Mouse (Mus musculus) forebrain, postnatal 0 days (tissue): ENCODE data around the gene Sept6. TPM values are rescaled to one million over a fixed set of nuclear protein-coding genes. Genes with fewer than 3 reads are reported as not detected.

Experiments
- ATAC-seq: fragments of 200-750 bp; cut with Nextera tagmentation; 2 replicates; pipeline ENCODE4 v1.8.0; 2017; ENCODE audit warnings: mild to moderate bottlenecking, moderate library complexity
- DNase-seq: peaks from one replicate; pipeline ENCODE4 v3.0.0-alpha.2; 2015
- H3K27ac ChIP-seq: fragments of 300-500 bp; sonication (generic); 2 replicates; pipeline ENCODE4 v1.5.1; 2014; ENCODE audit warnings: low read depth, mild to moderate bottlenecking, antibody characterized with exemption, low read length, moderate library complexity, mixed read lengths
- H3K27me3 ChIP-seq: fragments of 300-500 bp; sonication (generic); 2 replicates; pipeline ENCODE4 v1.6.1; 2014; ENCODE audit warnings: mild to moderate bottlenecking, low read length, mixed read lengths; ENCODE audit not compliant: insufficient read depth
- H3K36me3 ChIP-seq: fragments of 300-500 bp; sonication (generic); 2 replicates; pipeline ENCODE4 v1.6.1; 2014; ENCODE audit warnings: mild to moderate bottlenecking, moderate library complexity; ENCODE audit not compliant: insufficient read depth
- H3K4me1 ChIP-seq: fragments of 300-500 bp; sonication (generic); 2 replicates; pipeline ENCODE4 v1.6.1; 2014; ENCODE audit warnings: antibody characterized with exemption; ENCODE audit not compliant: insufficient read depth
- H3K4me2 ChIP-seq: fragments of 300-500 bp; sonication (generic); 2 replicates; pipeline ENCODE4 v1.6.1; 2014; ENCODE audit warnings: low read depth, mild to moderate bottlenecking, moderate library complexity
- H3K4me3 ChIP-seq: fragments of 300-500 bp; sonication (generic); 2 replicates; pipeline ENCODE4 v1.5.1; 2014; ENCODE audit warnings: low read depth, low read length, mixed read lengths
- H3K9ac ChIP-seq: fragments of 300-500 bp; sonication (generic); 2 replicates; pipeline ENCODE4 v1.6.1; 2014; ENCODE audit warnings: mild to moderate bottlenecking
- H3K9me3 ChIP-seq: fragments of 300-500 bp; sonication (generic); 2 replicates; pipeline ENCODE4 v1.6.1; 2016; ENCODE audit warnings: low read length
- CTCF ChIP-seq: sonication (generic); IDR thresholded peaks from 2 replicates; pipeline ENCODE4 v1.5.1; 2016; ENCODE audit warnings: antibody characterized with exemption, control low read depth, low read depth
- WGBS: fragments of 180-500 bp; shearing (Covaris S2); extraction: QIAGEN DNeasy Blood & Tissue Kit; methylation state at CpG from one replicate; pipeline ENCODE4 v1.1.7; 2014; 5-methylcytosine and 5-hydroxymethylcytosine counted together
- polyA plus RNA-seq: library from polyadenylated mRNA; unstranded; fragments of >200 nt; fragmentation: Nextera tagmentation; extraction: Ambion mirVana; gene quantifications from 2 replicates; pipeline ENCODE4 v1.2.1, GENCODE M21; 2015
- total RNA-seq: library from RNA; depleted of rRNA; stranded (reverse); fragments of >200 nt; gene quantifications from 2 replicates; pipeline ENCODE4 v1.2.3, GENCODE M21; 2014

The Sept6 gene
- total and polyA plus RNA-seq, 2 experiments from 2014 or later: 59.1 to 101 TPM

GRCm38 (mm10) chrX:36982892-36983653, 8.5 kb downstream of the Sept6 start:
- no peak overlapping the region for H3K9ac ChIP-seq
- no peak for TF ChIP-seq CTCF
- no peak overlapping the region for H3K27ac ChIP-seq
- H3K36me3 ChIP-seq: no peaks in the 10 kb centered on the region
- H3K9me3 ChIP-seq: no peaks in the 10 kb centered on the region
- ATAC-seq: no peak
- 78% methylated on average over 8 of the region's 8 CpGs for WGBS
- H3K4me3 ChIP-seq: no peak overlapping the region
- H3K27me3 ChIP-seq: no peaks in the 10 kb centered on the region
- no peak overlapping the region for H3K4me2 ChIP-seq
- 0 out of 2 replicates have a peak, but pooled peaks cover 5% of the 10 kb centered on the region for H3K4me1 ChIP-seq
- DNase-seq: no peak

DNA sequence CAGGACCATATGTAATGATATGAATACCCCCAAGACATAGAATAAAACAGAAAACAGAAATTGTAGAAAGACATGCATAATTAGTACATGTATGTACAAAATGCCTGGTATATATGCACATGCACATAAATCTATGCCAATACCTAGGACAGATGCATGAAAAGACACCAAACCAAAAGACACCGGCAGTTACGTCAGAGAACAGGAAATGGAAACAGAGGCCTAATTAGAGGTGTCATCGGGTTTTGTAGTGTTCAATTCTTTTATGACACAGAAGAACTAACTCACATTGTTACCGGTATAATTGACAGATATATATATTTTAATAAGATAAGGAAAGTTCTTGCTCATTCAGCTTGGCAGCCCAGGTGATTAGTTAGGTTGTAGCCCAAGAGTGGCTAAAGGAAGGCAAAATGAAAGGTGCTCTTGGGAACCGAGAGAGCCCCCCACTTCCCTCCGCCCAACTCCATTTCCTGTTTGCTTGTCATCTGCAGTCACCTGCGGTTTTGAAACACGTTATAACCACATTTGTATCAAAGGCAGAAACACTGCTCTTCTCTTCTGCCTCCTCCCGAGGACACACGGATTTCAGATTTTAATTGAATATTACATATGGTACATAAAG, 10.9 kb downstream of the Sept6 start:
- Histone ChIP-seq H3K36me3 (no peaks in the 10 kb centered on the region), H3K4me2 (no peak overlapping the region), H3K9me3 (no peaks in the 10 kb centered on the region), H3K4me1 (0 out of 2 replicates have a peak, but pooled peaks cover 5% of the 10 kb centered on the region), H3K27me3 (no peaks in the 10 kb centered on the region), H3K4me3 (no peak overlapping the region), H3K27ac (no peak overlapping the region), H3K9ac (no peak overlapping the region)
- ATAC-seq: no peak
- DNase-seq: no peak
- TF ChIP-seq CTCF: no peak
- WGBS: 88% methylated on average over 10 of the region's 10 CpGs

DNA sequence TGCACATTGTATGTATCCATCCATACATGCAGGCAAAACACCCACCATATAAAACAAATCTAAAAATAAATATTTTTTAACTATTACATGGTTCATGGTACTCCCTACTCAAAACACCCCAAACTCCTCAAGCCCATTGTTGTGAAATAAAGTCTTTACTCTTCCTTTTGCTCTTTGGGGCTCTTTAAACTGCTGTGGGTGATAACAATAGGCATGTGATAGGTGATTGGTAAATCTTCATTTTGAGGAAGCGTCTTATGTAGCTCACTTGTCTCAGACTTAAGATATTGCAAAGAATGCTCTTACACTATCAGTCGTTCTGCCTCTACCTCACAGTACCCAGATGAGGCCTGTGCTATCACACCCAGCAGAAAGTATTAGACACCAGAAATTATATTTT, 13.7 kb downstream of the Sept6 start:
- Histone ChIP-seq H3K27me3 (no peaks in the 10 kb centered on the region), H3K9ac (no peak overlapping the region), H3K4me2 (no peak overlapping the region), H3K27ac (no peak overlapping the region), H3K4me3 (no peak overlapping the region), H3K36me3 (no peaks in the 10 kb centered on the region), H3K9me3 (no peaks in the 10 kb centered on the region), H3K4me1 (no peaks in the 10 kb centered on the region)
- no peak for TF ChIP-seq CTCF
- DNase-seq (no peak), ATAC-seq (no peak)
- 87% methylated on average over 2 of the region's 2 CpGs for WGBS

DNA sequence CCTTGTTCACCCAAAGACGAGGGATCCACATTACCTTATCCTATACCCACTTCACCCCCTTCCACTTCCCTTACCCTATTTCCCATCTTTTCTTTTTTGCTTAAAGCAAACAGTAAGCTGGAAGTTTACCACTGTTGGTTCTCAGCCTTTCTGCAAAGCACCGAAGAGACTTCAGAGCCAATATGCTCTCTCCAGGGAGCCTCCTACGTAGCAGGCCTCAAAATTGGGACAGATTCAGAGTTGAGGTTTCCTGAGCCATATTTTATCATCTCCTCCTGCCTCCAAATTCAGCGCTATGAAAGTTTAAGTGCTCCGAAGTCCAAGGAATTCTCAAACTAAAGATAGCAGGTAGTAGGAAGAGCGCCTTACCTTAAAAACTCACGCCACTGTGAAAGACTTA, 14.6 kb downstream of the Sept6 start:
- H3K4me3 ChIP-seq: no peak overlapping the region
- no peak overlapping the region for H3K9ac ChIP-seq
- no peaks in the 10 kb centered on the region for H3K27me3 ChIP-seq
- H3K4me2 ChIP-seq: no peak overlapping the region
- no peak for DNase-seq
- H3K4me1 ChIP-seq: no peaks in the 10 kb centered on the region
- ATAC-seq: no peak
- H3K36me3 ChIP-seq: no peaks in the 10 kb centered on the region
- no peak for TF ChIP-seq CTCF
- no peaks in the 10 kb centered on the region for H3K9me3 ChIP-seq
- no peak overlapping the region for H3K27ac ChIP-seq
- 78% methylated on average over 7 of the region's 7 CpGs for WGBS

DNA sequence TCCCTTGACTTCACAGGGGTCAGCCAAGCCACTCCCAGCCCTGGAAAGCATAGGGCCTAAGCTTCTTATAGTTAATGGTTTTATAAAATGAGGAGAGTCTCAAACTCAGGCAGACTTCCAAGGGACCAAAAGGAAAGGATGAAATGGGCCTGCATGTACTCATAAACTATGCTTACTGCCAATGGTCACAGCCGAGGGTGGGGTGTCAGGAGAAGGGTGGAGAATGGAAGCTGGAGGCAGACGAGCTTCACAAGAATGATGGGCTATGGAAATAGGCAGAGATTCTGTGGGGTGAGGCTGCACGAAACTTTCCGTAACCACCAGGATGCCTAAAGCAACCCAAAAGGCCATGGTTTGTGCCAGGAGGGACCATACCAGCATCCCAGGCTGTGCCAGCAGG, 15.3 kb downstream of the Sept6 start:
- Histone ChIP-seq H3K36me3 (no peaks in the 10 kb centered on the region), H3K27ac (no peak overlapping the region), H3K27me3 (no peaks in the 10 kb centered on the region), H3K9me3 (no peaks in the 10 kb centered on the region), H3K4me2 (no peak overlapping the region), H3K4me1 (no peaks in the 10 kb centered on the region), H3K4me3 (no peak overlapping the region), H3K9ac (no peak overlapping the region)
- no peak for DNase-seq
- 85% methylated on average over 4 of the region's 4 CpGs for WGBS
- ATAC-seq: no peak
- no peak for TF ChIP-seq CTCF

- 75% methylated on average over 5 of the region's 5 CpGs for WGBS
Measured at GRCm38 (mm10) chrX:36974905-36975304, 16.7 kb downstream of the Sept6 start.

DNA sequence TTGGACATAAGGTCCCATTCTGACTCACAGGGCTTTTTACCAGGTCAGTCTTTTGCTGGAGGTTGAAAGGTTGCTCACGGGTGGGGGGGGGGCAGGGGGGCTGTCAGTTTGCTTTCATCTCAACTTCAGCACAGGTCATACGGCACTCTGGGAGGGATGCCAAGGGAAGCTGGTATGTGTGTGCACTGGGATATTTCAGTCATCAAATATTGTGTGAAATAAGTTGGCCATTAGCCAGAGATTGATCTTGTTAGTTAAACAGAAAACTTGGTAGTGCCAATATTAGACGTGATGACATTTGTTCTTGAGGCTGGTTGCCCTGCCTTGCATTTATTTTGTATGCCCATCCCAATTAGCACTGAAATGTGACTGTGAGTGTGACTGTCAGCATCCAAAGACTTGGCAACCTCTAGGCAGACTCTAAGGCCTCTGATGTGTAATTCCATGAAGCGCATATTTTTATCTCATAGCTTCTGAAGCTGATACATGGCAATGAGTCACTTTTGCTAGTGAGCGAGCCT, 18.6 kb downstream of the Sept6 start:
- no peaks in the 10 kb centered on the region for H3K27me3 ChIP-seq
- WGBS: 66% methylated on average over 5 of the region's 5 CpGs
- no peak; the same call in 1 of the 2 replicates for ATAC-seq

More at GRCm38 (mm10) chrX:36974905-36975304, 16.7 kb downstream of the Sept6 start:
- DNase-seq (no peak), ATAC-seq (no peak)
- Histone ChIP-seq H3K36me3 (no peaks in the 10 kb centered on the region), H3K9me3 (no peaks in the 10 kb centered on the region), H3K9ac (no peak overlapping the region), H3K4me2 (no peak overlapping the region), H3K27ac (no peak overlapping the region), H3K27me3 (no peaks in the 10 kb centered on the region), H3K4me3 (no peak overlapping the region), H3K4me1 (no peaks in the 10 kb centered on the region)
- no peak for TF ChIP-seq CTCF

More for the DNA sequence above, 18.6 kb downstream of the Sept6 start:
- Histone ChIP-seq H3K4me2 (no peak overlapping the region), H3K4me3 (no peak overlapping the region), H3K27ac (no peak overlapping the region), H3K9me3 (no peaks in the 10 kb centered on the region), H3K4me1 (no peaks in the 10 kb centered on the region), H3K36me3 (no peaks in the 10 kb centered on the region), H3K9ac (no peak overlapping the region)
- no peak for TF ChIP-seq CTCF
- no peak for DNase-seq
